Mouse (Mus musculus) heart, postnatal 0 days (tissue): ENCODE measurements around the gene Rrn3. TPM values are rescaled to one million over a fixed set of nuclear protein-coding genes. Genes with fewer than 3 reads are reported as not detected.
"Not testable (repeated sequence)": the region's sequence is repeated elsewhere in the genome, so short reads cannot be mapped to it uniquely, and the experiment has no call there.

Experiments
- ATAC-seq: fragments of 200-750 bp; cut with Nextera tagmentation; 2 replicates; pipeline ENCODE4 v1.8.0; 2017; ENCODE audit warnings: low read depth, moderate number of reproducible peaks, moderate library complexity; ENCODE audit not compliant: insufficient read depth
- DNase-seq: peaks from one replicate; pipeline ENCODE4 v3.0.0-alpha.2; 2016; ENCODE audit warnings: low spot score
- H3K27ac ChIP-seq: fragments of 300-500 bp; sonication (generic); 2 replicates; pipeline ENCODE4 v1.5.1; 2014; ENCODE audit warnings: low read depth, mild to moderate bottlenecking
- H3K27me3 ChIP-seq: fragments of 300-500 bp; sonication (generic); 2 replicates; pipeline ENCODE4 v1.6.1; 2014; ENCODE audit warnings: low read length, mixed read lengths; ENCODE audit not compliant: control insufficient read depth, insufficient read depth
- H3K36me3 ChIP-seq: fragments of 300-500 bp; sonication (generic); replicated peaks from 2 replicates; pipeline ENCODE4 v1.6.1; 2014; ENCODE audit warnings: low read length, mixed read lengths; ENCODE audit not compliant: control insufficient read depth, insufficient read depth
- H3K4me1 ChIP-seq: fragments of 300-500 bp; sonication (generic); 2 replicates; pipeline ENCODE4 v1.6.1; 2014; ENCODE audit warnings: antibody characterized with exemption; ENCODE audit not compliant: control insufficient read depth, insufficient read depth
- H3K4me2 ChIP-seq: fragments of 300-500 bp; sonication (generic); 2 replicates; pipeline ENCODE4 v1.6.1; 2014; ENCODE audit warnings: low read depth, mild to moderate bottlenecking, low read length, moderate library complexity
- H3K4me3 ChIP-seq: fragments of 300-500 bp; sonication (generic); 2 replicates; pipeline ENCODE4 v1.5.1; 2014; ENCODE audit warnings: low read depth, low read length
- H3K9ac ChIP-seq: fragments of 300-500 bp; sonication (generic); replicated peaks from 2 replicates; pipeline ENCODE4 v1.6.1; 2014; ENCODE audit warnings: low read depth, low read length, mixed read lengths
- H3K9me3 ChIP-seq: fragments of 300-500 bp; sonication (generic); replicated peaks from 2 replicates; pipeline ENCODE4 v1.6.1; 2016; ENCODE audit warnings: low read length; ENCODE audit not compliant: control insufficient read depth
- CTCF ChIP-seq: IDR thresholded peaks from 2 replicates; pipeline ENCODE4 v1.5.1; 2016; ENCODE audit warnings: antibody characterized with exemption, control low read depth, low read depth
- EP300 ChIP-seq: IDR thresholded peaks from 2 replicates; pipeline ENCODE4 v1.6.1; 2016; ENCODE audit warnings: antibody characterized with exemption, low read depth
- WGBS: fragments of 180-500 bp; shearing (Covaris S2); extraction: QIAGEN DNeasy Blood & Tissue Kit; methylation state at CpG from one replicate; pipeline ENCODE4 v1.1.7; 2014; 5-methylcytosine and 5-hydroxymethylcytosine counted together
- polyA plus RNA-seq: library from polyadenylated mRNA; unstranded; fragments of >200 nt; fragmentation: Nextera tagmentation; extraction: Ambion mirVana; gene quantifications from 2 replicates; pipeline ENCODE4 v1.2.1, GENCODE M21; 2015
- total RNA-seq: library from RNA; depleted of rRNA; stranded (reverse); fragments of >200 nt; gene quantifications from 2 replicates; pipeline ENCODE4 v1.2.3, GENCODE M21; 2014; ENCODE audit warnings: low replicate concordance

Rrn3 gene
- total and polyA plus RNA-seq, 2 experiments from 2014 or later: 49.9 to 59.0 TPM

GRCm38 (mm10) chr16:13766367-13766766, 14.1 kb upstream of the Rrn3 start:
- H3K9ac ChIP-seq: no peak overlapping the region
- H3K27ac ChIP-seq: no peak overlapping the region
- TF ChIP-seq EP300 (no peak), CTCF (no peak)
- ATAC-seq: no peak
- H3K4me3 ChIP-seq: no peak overlapping the region
- H3K27me3 ChIP-seq: no peaks in the 10 kb centered on the region
- no peak for DNase-seq
- no peak overlapping the region for H3K4me2 ChIP-seq
- no peaks in the 10 kb centered on the region for H3K4me1 ChIP-seq
- no peaks in the 10 kb centered on the region for H3K36me3 ChIP-seq
- H3K9me3 ChIP-seq: no peaks in the 10 kb centered on the region

- ATAC-seq: not testable (repeated sequence)
These were observed 8.9 kb upstream of the Rrn3 start for GRCm38 (mm10) chr16:13771603-13772002.

GRCm38 (mm10) chr16:13772051-13772450, 8.5 kb upstream of the Rrn3 start:
- WGBS: 77% methylated on average over 5 of the region's 5 CpGs
- not testable (repeated sequence) for H3K36me3 ChIP-seq

More at GRCm38 (mm10) chr16:13771603-13772002, 8.9 kb upstream of the Rrn3 start:
- H3K4me2 ChIP-seq, H3K4me3 ChIP-seq, H3K27me3 ChIP-seq, H3K9ac ChIP-seq, DNase-seq, H3K4me1 ChIP-seq, H3K36me3 ChIP-seq, H3K9me3 ChIP-seq, H3K27ac ChIP-seq: not testable (repeated sequence)
- WGBS: 70% methylated on average over 4 of the region's 4 CpGs

GRCm38 (mm10) chr16:13774011-13774410, 6.5 kb upstream of the Rrn3 start:
- not testable (repeated sequence) for H3K9ac ChIP-seq, H3K27me3 ChIP-seq, H3K36me3 ChIP-seq, H3K4me1 ChIP-seq, ATAC-seq, H3K4me3 ChIP-seq, H3K27ac ChIP-seq, DNase-seq, H3K4me2 ChIP-seq, H3K9me3 ChIP-seq
- 76% methylated on average over 2 of the region's 2 CpGs for WGBS

More at GRCm38 (mm10) chr16:13772051-13772450, 8.5 kb upstream of the Rrn3 start:
- DNase-seq, H3K27ac ChIP-seq, H3K9ac ChIP-seq, ATAC-seq, H3K4me1 ChIP-seq, H3K4me2 ChIP-seq, H3K4me3 ChIP-seq, H3K27me3 ChIP-seq, H3K9me3 ChIP-seq: not testable (repeated sequence)

GRCm38 (mm10) chr16:13774651-13775050, 5.9 kb upstream of the Rrn3 start:
- not testable (repeated sequence) for H3K36me3 ChIP-seq, ATAC-seq, H3K4me1 ChIP-seq, H3K9me3 ChIP-seq, DNase-seq, H3K4me3 ChIP-seq, H3K27me3 ChIP-seq, H3K27ac ChIP-seq, H3K4me2 ChIP-seq, H3K9ac ChIP-seq
- 77% methylated on average over 3 of the region's 3 CpGs for WGBS

GRCm38 (mm10) chr16:13781216-13781615, 708 bp downstream of the Rrn3 start:
- peaks cover 13% of the 10 kb centered on the region; the same call in 1 of the 2 replicates for H3K4me1 ChIP-seq
- H3K27me3 ChIP-seq: no peaks in the 10 kb centered on the region
- TF ChIP-seq CTCF: no peak
- TF ChIP-seq EP300: no peak
- peak overlapping the region; percentile 77 for H3K4me2 ChIP-seq
- H3K36me3 ChIP-seq: peaks cover 22% of the 10 kb centered on the region
- peak overlapping the region; percentile 91 for H3K9ac ChIP-seq
- ATAC-seq (no peak), DNase-seq (peak; percentile 5)
- H3K27ac ChIP-seq: peak overlapping the region; percentile 57
- 27% methylated on average over 8 of the region's 8 CpGs for WGBS
- peaks cover 7% of the 10 kb centered on the region; the same call in 1 of the 2 replicates for H3K9me3 ChIP-seq
- peak overlapping the region; percentile 83 for H3K4me3 ChIP-seq
